Mouse (Mus musculus): Measurements from ENCODE around the gene Kidins220.

DNA sequence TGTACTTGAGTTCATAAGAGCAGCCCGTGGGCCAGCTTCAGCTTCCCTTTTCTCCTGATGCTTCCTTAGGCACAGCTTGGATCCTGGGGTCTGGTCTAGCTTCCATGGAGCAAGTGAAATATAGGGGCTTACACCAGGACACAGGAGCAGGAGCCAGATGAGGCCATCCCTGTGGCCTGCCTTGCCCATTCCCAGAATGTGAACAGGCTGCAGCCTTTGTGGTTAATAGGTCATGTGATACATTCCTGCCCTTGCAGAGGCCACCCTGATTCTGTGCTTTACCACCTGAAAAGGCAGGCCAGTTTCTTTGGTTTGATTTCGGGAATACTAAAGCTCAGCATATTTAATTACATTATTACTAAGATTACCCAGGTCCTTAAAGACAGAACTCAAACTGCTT, 69.3 kb downstream of the Kidins220 start:
- TF ChIP-seq CTCF (IDR thresholded peaks at IDR 0.05; ENCODE audit: insufficient read depth, low read depth, low read length) (no peak), POLR2A (IDR thresholded peaks at IDR 0.05; ENCODE audit: insufficient read depth, low read depth, low read length) (no peak)
